Mouse (Mus musculus): ENCODE data around the gene Elovl2.

GRCm38 (mm10) chr13:41145433-41145970 is 74.7 kb downstream of the Elovl2 start:
- no peak for TF ChIP-seq CTCF (conservative IDR thresholded peaks at IDR 0.05; ENCODE audit: low read length)
- no peak for TF ChIP-seq POU5F1 (IDR thresholded peaks at IDR 0.05; ENCODE audit: borderline replicate concordance, low read length)
- peak; percentile 95 for TF ChIP-seq NANOG (IDR thresholded peaks at IDR 0.05; ENCODE audit: borderline replicate concordance, low read length)
